Mouse (Mus musculus) stomach, postnatal 0 days (tissue): ENCODE measurements at regions not wholly inside any gene's neighbourhood (a gene's known extent, or its start where the extent isn't known, plus 50 kb on each side); places are given as distances from the start of the nearest gene placed in this dataset.

Source experiments
- CTCF ChIP-seq: IDR thresholded peaks from 2 replicates; pipeline ENCODE4 v1.5.1; 2016; ENCODE audit warnings: antibody characterized with exemption, low read depth, mild to moderate bottlenecking, moderate library complexity
- EP300 ChIP-seq: optimal IDR thresholded peaks from 2 replicates; pipeline ENCODE3; 2016; ENCODE audit warnings: antibody characterized with exemption

GRCm38 (mm10) chr14:68954577-68955460, 339.3 kb downstream of the Synb start:
- TF ChIP-seq CTCF (no peak), EP300 (no peak)
